Mouse (Mus musculus): ENCODE data around the gene Cnih1. TPM values are rescaled to one million over a fixed set of nuclear protein-coding genes. Genes with fewer than 3 reads are reported as not detected.

Gene Cnih1
- total RNA-seq, 2 experiments from 2014 or later = 69.5 to 82.7 TPM

DNA sequence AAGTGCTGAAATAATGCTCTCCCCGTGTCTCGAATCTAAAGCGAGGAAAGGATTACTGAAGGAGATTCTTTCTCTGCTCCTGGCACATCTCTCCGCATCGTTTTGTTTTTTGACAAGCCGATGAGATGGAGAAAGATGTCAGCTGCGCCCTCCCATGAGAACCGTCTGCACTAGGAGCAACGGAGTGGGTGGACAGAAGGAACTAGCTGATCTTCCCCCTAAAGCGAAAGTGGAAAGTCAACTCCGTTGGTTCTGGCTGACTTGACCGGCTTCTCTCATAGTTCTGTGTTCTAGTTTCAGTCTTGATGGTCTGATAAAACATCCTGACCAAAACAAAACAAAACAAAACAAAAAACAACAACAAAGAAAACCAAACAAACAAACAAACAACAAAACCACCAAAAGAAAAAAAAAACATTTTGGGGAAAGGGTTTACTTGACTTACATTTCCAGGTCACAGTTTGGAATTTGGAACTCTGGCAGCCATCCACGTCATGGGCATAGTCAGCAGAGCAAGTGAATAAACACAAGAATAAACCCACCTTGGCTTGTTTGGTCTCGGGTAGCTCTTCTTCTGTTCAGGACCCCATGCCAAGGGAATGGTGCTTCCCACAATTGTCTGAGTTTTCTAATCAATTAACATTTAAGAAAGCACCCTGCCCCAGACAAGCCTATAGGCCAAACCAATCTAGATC lies 53.3 kb downstream of the Cnih1 start:
- no peak for DNase-seq (ENCODE audit: extremely low spot score in 1 of 2, low spot score in 1 of 2)

DNA sequence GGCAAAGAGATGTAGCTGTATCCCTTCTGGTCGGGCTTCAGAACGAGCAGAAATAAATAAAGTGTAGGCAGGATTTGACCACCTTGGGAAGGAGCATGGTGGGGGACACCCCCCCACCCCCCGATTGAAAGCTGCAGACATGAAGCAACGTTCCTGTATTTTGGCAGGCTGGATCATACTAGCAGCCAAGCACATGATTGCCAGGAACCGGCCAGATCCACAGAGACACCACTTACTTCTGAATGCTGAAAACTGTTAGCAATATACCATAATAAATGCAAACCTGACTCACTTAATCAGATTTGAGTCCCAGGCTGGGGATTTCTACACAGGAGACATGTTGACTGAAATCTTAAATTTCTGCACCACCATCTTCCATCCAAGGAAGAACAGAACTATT lies 53.9 kb downstream of the Cnih1 start:
- DNase-seq (ENCODE audit: extremely low spot score in 1 of 2, low spot score in 1 of 2) = no peak

DNA sequence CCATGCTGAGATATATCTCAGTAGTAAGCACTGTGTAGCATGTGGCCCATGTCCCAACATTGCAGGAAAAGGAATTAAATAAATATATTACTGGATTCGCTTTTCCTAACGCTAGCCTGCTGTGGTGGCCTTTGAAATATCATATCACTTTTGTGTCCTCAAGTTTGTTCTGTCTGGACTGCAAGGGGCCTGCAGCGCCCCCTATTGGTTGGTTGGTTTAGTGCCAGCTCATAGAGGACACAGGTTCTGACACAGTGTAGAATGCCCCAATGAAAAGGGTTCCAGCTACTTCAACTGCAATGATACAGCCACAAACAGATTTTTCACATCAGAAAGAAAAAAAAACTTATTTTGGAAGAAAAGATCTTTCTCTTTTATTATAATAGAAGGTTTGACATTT lies 62.5 kb downstream of the Cnih1 start:
- DNase-seq (ENCODE audit: extremely low spot score in 1 of 2, low spot score in 1 of 2) = peak in 1 of 2 experiments; percentile 27

Other genes with a start within 250 kb of the Cnih1 start
- gene Cdkn3, start 27.9 kb downstream of the Cnih1 start, total RNA-seq (2021) = under 1 TPM; 0.49 to 0.68 TPM
- gene Gmfb, start 33.8 kb upstream of the Cnih1 start, total RNA-seq (2021) = 100 to 1,000 TPM; 163 to 168 TPM
- gene Cgrrf1, start 43.7 kb upstream of the Cnih1 start, total RNA-seq (2021) = 10 to 100 TPM; 20.0 to 22.3 TPM
- 10 to 100 TPM; 10.3 to 13.7 TPM for gene Samd4, start 94.4 kb upstream of the Cnih1 start, total RNA-seq (2021)